Mouse (Mus musculus): ENCODE measurements around the gene Fjx1. TPM values are rescaled to one million over a fixed set of nuclear protein-coding genes. Genes with fewer than 3 reads are reported as not detected.
A peak's percentile ranks its signal among the peaks of the same experiment; 100 is the strongest.

The Fjx1 gene
- polyA plus RNA-seq, 1 experiment from 2014 or later: 2.7 TPM

- no peak for ATAC-seq (ENCODE audit: low read depth)
- no peaks in the 10 kb centered on the region; the same call in none of the 2 replicates for H3K27me3 ChIP-seq (ENCODE audit: control insufficient read depth, insufficient read depth, low read depth, low read length)
- WGBS: 58% methylated on average over 1 of the region's 1 CpGs
- H3K4me1 ChIP-seq (replicated peaks; ENCODE audit: control insufficient read depth, insufficient read depth, low read length): 0 out of 2 replicates have a peak, but pooled peaks cover 7% of the 10 kb centered on the region
- H3K4me3 ChIP-seq (ENCODE audit: low read length): no peak overlapping the region
- H3K36me3 ChIP-seq (ENCODE audit: control insufficient read depth, insufficient read depth, low read length): no peaks in the 10 kb centered on the region
- H3K9ac ChIP-seq (ENCODE audit: low read length): no peak overlapping the region
- no peak overlapping the region for H3K27ac ChIP-seq (ENCODE audit: low read length)
- H3K9me3 ChIP-seq (ENCODE audit: control insufficient read depth, low read length): no peaks in the 10 kb centered on the region
- no peak overlapping the region for H3K4me2 ChIP-seq (ENCODE audit: low read depth, low read length)
These were observed 2.8 kb upstream of the Fjx1 start for GRCm38 (mm10) chr2:102455126-102455525.

DNA sequence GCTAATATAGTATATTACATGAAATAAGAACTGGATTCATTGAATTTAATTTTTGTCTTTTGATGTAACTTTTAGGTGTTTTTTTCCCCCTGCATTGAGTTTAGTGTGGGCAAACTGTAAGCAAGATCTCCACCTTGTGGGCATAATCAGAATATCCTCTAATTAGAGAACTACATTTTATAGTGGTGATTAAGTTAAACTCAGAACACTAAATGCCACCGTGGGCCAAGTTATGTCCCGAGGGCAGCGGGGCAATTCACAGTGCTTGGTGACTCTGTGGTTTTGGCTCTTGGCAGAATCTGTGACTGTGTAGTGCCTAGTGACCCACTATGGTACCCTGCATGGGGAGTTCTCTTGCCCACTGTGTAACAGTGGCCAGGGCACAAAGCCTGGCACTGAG is 1.1 kb upstream of the Fjx1 start:
- Histone ChIP-seq H3K27ac (ENCODE audit: low read length) (no peak overlapping the region), H3K4me2 (ENCODE audit: low read depth, low read length) (no peak overlapping the region), H3K27me3 (ENCODE audit: control insufficient read depth, insufficient read depth, low read depth, low read length) (no peaks in the 10 kb centered on the region; the same call in none of the 2 replicates), H3K9me3 (ENCODE audit: control insufficient read depth, low read length) (no peaks in the 10 kb centered on the region), H3K36me3 (ENCODE audit: control insufficient read depth, insufficient read depth, low read length) (no peaks in the 10 kb centered on the region), H3K4me3 (ENCODE audit: low read length) (no peak overlapping the region), H3K9ac (ENCODE audit: low read length) (no peak overlapping the region), H3K4me1 (replicated peaks; ENCODE audit: control insufficient read depth, insufficient read depth, low read length) (peaks cover 12% of the 10 kb centered on the region)
- ATAC-seq (ENCODE audit: low read depth): no peak
- WGBS: 31% methylated on average over 3 of the region's 3 CpGs

GRCm38 (mm10) chr2:102450761-102451670 is 1.3 kb downstream of the Fjx1 start:
- no peaks in the 10 kb centered on the region for H3K36me3 ChIP-seq (ENCODE audit: control insufficient read depth, insufficient read depth, low read length)
- H3K4me3 ChIP-seq (ENCODE audit: low read length): peak overlapping the region; percentile 69
- ATAC-seq (ENCODE audit: low read depth): peak; percentile 53
- peak overlapping the region; percentile 45; the same call in 1 of the 2 replicates for H3K27ac ChIP-seq (ENCODE audit: low read length)
- H3K4me2 ChIP-seq (ENCODE audit: low read depth, low read length): peak overlapping the region; percentile 99
- WGBS: under 1% methylated on average over 88 of the region's 109 CpGs
- no peaks in the 10 kb centered on the region for H3K9me3 ChIP-seq (ENCODE audit: control insufficient read depth, low read length)
- no peaks in the 10 kb centered on the region; the same call in 1 of the 2 replicates for H3K27me3 ChIP-seq (ENCODE audit: control insufficient read depth, insufficient read depth, low read depth, low read length)
- H3K9ac ChIP-seq (ENCODE audit: low read length): peak overlapping the region; percentile 72
- peaks cover 12% of the 10 kb centered on the region for H3K4me1 ChIP-seq (replicated peaks; ENCODE audit: control insufficient read depth, insufficient read depth, low read length)

GRCm38 (mm10) chr2:102450248-102450760 is 2.0 kb downstream of the Fjx1 start:
- Histone ChIP-seq H3K9me3 (ENCODE audit: control insufficient read depth, low read length) (no peaks in the 10 kb centered on the region), H3K27ac (ENCODE audit: low read length) (no peak overlapping the region), H3K9ac (ENCODE audit: low read length) (peak overlapping the region; percentile 72), H3K27me3 (ENCODE audit: control insufficient read depth, insufficient read depth, low read depth, low read length) (no peaks in the 10 kb centered on the region; the same call in 1 of the 2 replicates), H3K4me1 (replicated peaks; ENCODE audit: control insufficient read depth, insufficient read depth, low read length) (peaks cover 12% of the 10 kb centered on the region), H3K4me2 (ENCODE audit: low read depth, low read length) (peak overlapping the region; percentile 99), H3K4me3 (ENCODE audit: low read length) (peak overlapping the region; percentile 69), H3K36me3 (ENCODE audit: control insufficient read depth, insufficient read depth, low read length) (no peaks in the 10 kb centered on the region)
- ATAC-seq (ENCODE audit: low read depth): peak; percentile 41
- WGBS: under 1% methylated on average over 43 of the region's 43 CpGs

GRCm38 (mm10) chr2:102449630-102450247 is 2.6 kb downstream of the Fjx1 start:
- H3K9ac ChIP-seq (ENCODE audit: low read length): peak overlapping the region; percentile 72
- no peaks in the 10 kb centered on the region for H3K9me3 ChIP-seq (ENCODE audit: control insufficient read depth, low read length)
- no peak overlapping the region for H3K27ac ChIP-seq (ENCODE audit: low read length)
- H3K4me3 ChIP-seq (ENCODE audit: low read length): peak overlapping the region; percentile 69
- H3K27me3 ChIP-seq (ENCODE audit: control insufficient read depth, insufficient read depth, low read depth, low read length): no peaks in the 10 kb centered on the region; the same call in 1 of the 2 replicates
- H3K4me2 ChIP-seq (ENCODE audit: low read depth, low read length): peak overlapping the region; percentile 99
- 2% methylated on average over 17 of the region's 17 CpGs for WGBS
- H3K36me3 ChIP-seq (ENCODE audit: control insufficient read depth, insufficient read depth, low read length): no peaks in the 10 kb centered on the region
- peaks cover 12% of the 10 kb centered on the region for H3K4me1 ChIP-seq (replicated peaks; ENCODE audit: control insufficient read depth, insufficient read depth, low read length)
- ATAC-seq (ENCODE audit: low read depth): no peak

DNA sequence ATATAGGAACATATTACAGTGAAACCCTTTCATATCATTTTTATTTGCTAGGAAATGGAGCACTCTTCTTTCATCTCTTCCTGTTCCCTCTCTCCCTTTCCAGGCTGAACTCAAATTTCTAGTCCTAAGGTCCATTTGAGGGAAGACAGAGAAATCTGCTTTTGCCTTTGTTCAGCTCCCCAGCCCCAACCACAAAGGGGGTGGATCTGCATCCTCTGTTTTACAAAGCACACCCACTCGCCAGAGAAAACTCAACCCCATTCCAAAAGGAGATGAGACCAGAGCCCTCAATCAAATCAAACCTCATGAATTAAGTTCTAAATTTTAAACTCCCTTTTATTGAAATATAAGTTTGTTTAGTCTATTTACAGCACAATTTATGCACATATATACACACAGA is 3.2 kb downstream of the Fjx1 start:
- Histone ChIP-seq H3K9ac (ENCODE audit: low read length) (no peak overlapping the region), H3K4me3 (ENCODE audit: low read length) (no peak overlapping the region), H3K36me3 (ENCODE audit: control insufficient read depth, insufficient read depth, low read length) (no peaks in the 10 kb centered on the region), H3K9me3 (ENCODE audit: control insufficient read depth, low read length) (no peaks in the 10 kb centered on the region), H3K4me2 (ENCODE audit: low read depth, low read length) (no peak overlapping the region), H3K27me3 (ENCODE audit: control insufficient read depth, insufficient read depth, low read depth, low read length) (no peaks in the 10 kb centered on the region), H3K4me1 (replicated peaks; ENCODE audit: control insufficient read depth, insufficient read depth, low read length) (peaks cover 12% of the 10 kb centered on the region), H3K27ac (ENCODE audit: low read length) (no peak overlapping the region)
- WGBS: 70% methylated on average over 1 of the region's 1 CpGs
- no peak for ATAC-seq (ENCODE audit: low read depth)

DNA sequence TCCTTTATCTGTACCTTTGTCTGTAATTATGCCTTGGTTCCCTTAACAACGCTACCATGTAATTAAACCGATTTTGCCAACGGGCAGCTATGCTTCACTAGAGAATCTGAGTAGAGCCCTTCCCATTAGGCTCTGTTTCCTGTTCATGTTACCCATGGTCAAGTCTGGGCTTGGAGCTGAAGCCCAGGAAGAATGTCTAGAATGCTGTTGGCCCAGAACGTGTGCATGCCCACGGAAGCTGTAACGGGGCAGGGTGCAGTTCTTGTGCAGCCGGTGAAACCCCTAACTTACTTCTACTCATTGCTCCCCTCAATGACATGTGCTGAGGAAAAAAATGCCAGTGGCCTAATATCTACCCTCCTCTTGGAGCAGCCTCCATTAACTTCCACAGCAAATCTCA is 4.5 kb downstream of the Fjx1 start:
- Histone ChIP-seq H3K4me1 (replicated peaks; ENCODE audit: control insufficient read depth, insufficient read depth, low read length) (peaks cover 12% of the 10 kb centered on the region), H3K27me3 (ENCODE audit: control insufficient read depth, insufficient read depth, low read depth, low read length) (no peaks in the 10 kb centered on the region; the same call in 1 of the 2 replicates), H3K4me3 (ENCODE audit: low read length) (no peak overlapping the region), H3K9ac (ENCODE audit: low read length) (no peak overlapping the region), H3K36me3 (ENCODE audit: control insufficient read depth, insufficient read depth, low read length) (no peaks in the 10 kb centered on the region), H3K9me3 (ENCODE audit: control insufficient read depth, low read length) (no peaks in the 10 kb centered on the region), H3K27ac (ENCODE audit: low read length) (no peak overlapping the region), H3K4me2 (ENCODE audit: low read depth, low read length) (no peak overlapping the region)
- 90% methylated on average over 7 of the region's 7 CpGs for WGBS
- ATAC-seq (ENCODE audit: low read depth): no peak

DNA sequence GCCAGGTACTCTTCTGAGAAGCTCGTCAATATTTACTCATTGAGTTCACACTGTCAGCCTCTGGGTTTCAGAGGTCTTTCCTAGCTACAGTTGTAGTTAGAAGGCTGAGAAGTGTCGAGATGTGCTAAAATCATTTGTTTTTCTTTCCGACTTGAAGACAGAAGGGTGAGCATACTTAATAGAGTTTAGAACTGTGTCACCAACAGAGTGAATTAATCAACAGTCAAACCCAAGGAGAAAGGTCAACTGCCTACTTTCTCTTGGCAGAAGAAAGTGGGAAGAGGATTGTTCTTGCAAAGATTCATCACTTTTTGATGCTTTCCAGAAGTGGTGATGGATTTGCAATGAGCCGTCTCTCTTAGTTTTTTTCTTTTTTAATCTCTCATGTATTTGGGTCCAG is 5.4 kb downstream of the Fjx1 start:
- no peak for ATAC-seq (ENCODE audit: low read depth)
- no peak overlapping the region for H3K27ac ChIP-seq (ENCODE audit: low read length)
- 32% methylated on average over 4 of the region's 4 CpGs for WGBS

More for the DNA sequence above, 5.4 kb downstream of the Fjx1 start:
- Histone ChIP-seq H3K9me3 (ENCODE audit: control insufficient read depth, low read length) (no peaks in the 10 kb centered on the region), H3K9ac (ENCODE audit: low read length) (no peak overlapping the region), H3K4me1 (replicated peaks; ENCODE audit: control insufficient read depth, insufficient read depth, low read length) (peaks cover 10% of the 10 kb centered on the region), H3K27me3 (ENCODE audit: control insufficient read depth, insufficient read depth, low read depth, low read length) (no peaks in the 10 kb centered on the region; the same call in 1 of the 2 replicates), H3K4me2 (ENCODE audit: low read depth, low read length) (no peak overlapping the region), H3K4me3 (ENCODE audit: low read length) (no peak overlapping the region), H3K36me3 (ENCODE audit: control insufficient read depth, insufficient read depth, low read length) (no peaks in the 10 kb centered on the region)
